Mouse (Mus musculus): ENCODE results near the gene Olfr1323.

The Olfr1323 gene

GRCm38 (mm10) chrX:50019259-50019658 is at the start of gene Olfr1323:
Olfr1323 (minus strand) TSS chrX:50019359.
- no peak for DNase-seq

- no peak for DNase-seq
Observed at GRCm38 (mm10) chrX:50012242-50012641, 6.9 kb downstream of the Olfr1323 start.
